Mouse (Mus musculus) midbrain, embryonic 15.5 days (tissue): ENCODE measurements at regions not wholly inside any gene's neighbourhood (a gene's known extent, or its start where the extent isn't known, plus 50 kb on each side); places are given as distances from the start of the nearest gene placed in this dataset.

Source experiments
- ATAC-seq: fragments of 200-750 bp; cut with Nextera tagmentation; replicated peaks from 2 replicates; pipeline ENCODE4 v1.8.0; 2017; ENCODE audit warnings: moderate TSS enrichment
- H3K27ac ChIP-seq: fragments of 300-500 bp; sonication (generic); 2 replicates; pipeline ENCODE4 v1.5.1; 2015; ENCODE audit warnings: mild to moderate bottlenecking, inconsistent platforms
- H3K27me3 ChIP-seq: fragments of 300-500 bp; sonication (generic); replicated peaks from 2 replicates; pipeline ENCODE4 v1.6.1; 2015; ENCODE audit warnings: inconsistent platforms
- H3K36me3 ChIP-seq: fragments of 300-500 bp; sonication (generic); replicated peaks from 2 replicates; pipeline ENCODE4 v1.6.1; 2015; ENCODE audit warnings: inconsistent platforms
- H3K4me1 ChIP-seq: fragments of 300-500 bp; sonication (generic); 2 replicates; pipeline ENCODE4 v1.6.1; 2015; ENCODE audit warnings: inconsistent platforms
- H3K4me2 ChIP-seq: fragments of 300-500 bp; sonication (generic); 2 replicates; pipeline ENCODE4 v1.6.1; 2015; ENCODE audit warnings: inconsistent platforms, mild to moderate bottlenecking, moderate library complexity
- H3K4me3 ChIP-seq: fragments of 300-500 bp; sonication (generic); 2 replicates; pipeline ENCODE4 v1.5.1; 2015; ENCODE audit warnings: mild to moderate bottlenecking, inconsistent platforms
- H3K9ac ChIP-seq: fragments of 300-500 bp; sonication (generic); 2 replicates; pipeline ENCODE4 v1.6.1; 2015; ENCODE audit warnings: mild to moderate bottlenecking, inconsistent platforms
- H3K9me3 ChIP-seq: fragments of 300-500 bp; sonication (generic); 2 replicates; pipeline ENCODE4 v1.6.1; 2016; ENCODE audit warnings: inconsistent platforms
- WGBS: fragments of 180-500 bp; shearing (Covaris S2); methylation state at CpG from one replicate; pipeline ENCODE4 v1.1.7; 2015; ENCODE audit warnings: mixed read lengths; 5-methylcytosine and 5-hydroxymethylcytosine counted together

DNA sequence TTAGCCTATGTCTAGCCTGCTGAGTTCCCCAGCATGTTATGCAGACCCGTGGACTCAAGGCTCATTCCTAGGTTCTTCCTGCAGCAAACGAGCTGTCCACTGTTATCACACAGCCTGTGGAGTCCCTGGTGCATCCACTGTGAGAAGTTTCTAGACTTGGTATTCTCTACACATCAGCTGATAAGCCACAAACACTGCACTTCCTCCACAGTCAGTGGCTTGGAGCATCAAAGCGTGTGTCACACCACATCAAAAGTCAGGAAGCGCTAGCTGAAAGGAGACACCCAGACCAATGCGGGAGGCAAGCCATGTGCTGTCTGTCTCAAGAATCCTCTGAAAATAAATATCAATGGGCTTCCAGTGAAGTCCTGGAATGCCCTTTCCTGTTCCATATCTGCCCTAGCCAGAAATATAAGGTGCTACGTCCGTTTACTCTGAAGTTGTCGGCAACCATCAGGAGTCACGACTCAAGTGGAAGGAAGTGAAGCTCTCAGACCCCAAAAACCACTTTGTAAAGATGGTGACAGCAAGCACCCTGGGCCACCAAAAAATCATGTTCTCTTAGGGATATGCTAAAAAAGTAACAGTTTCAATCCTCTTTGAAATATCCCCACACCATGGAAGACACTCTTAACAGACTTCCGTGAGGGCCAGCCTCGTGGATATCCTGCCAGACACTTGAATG lies 227.7 kb downstream of the Adgrl2 start:
- 87% methylated on average over 11 of the region's 11 CpGs for WGBS
- no peak overlapping the region for H3K4me3 ChIP-seq

DNA sequence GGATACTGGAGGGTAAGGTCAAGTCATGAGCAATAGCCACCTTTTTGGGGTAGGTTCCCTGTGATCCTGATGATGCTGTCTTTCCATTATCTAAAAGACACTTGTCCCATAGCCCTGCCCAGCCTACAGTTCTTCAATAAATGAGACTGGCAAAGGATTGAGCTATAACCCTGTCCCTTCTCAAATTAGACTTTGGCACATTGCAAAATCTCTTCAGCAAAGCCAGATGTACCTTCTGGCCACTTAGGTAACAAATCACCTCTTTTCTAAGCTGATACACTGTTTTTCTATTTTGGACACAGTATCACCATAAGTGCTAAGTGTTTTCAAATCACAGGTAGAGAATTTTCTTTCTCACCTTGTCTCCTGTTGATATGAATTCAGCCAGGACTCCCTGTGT lies 228.8 kb downstream of the Adgrl2 start:
- H3K27me3 ChIP-seq: no peaks in the 10 kb centered on the region
- H3K36me3 ChIP-seq: no peaks in the 10 kb centered on the region
- no peak overlapping the region for H3K4me3 ChIP-seq
- no peaks in the 10 kb centered on the region for H3K4me1 ChIP-seq
- H3K9me3 ChIP-seq: no peaks in the 10 kb centered on the region
- ATAC-seq: no peak
- no peak overlapping the region for H3K27ac ChIP-seq
- H3K9ac ChIP-seq: no peak overlapping the region
- no peak overlapping the region for H3K4me2 ChIP-seq

More for the DNA sequence above, 227.7 kb downstream of the Adgrl2 start:
- Histone ChIP-seq H3K27me3 (no peaks in the 10 kb centered on the region), H3K27ac (no peak overlapping the region), H3K36me3 (no peaks in the 10 kb centered on the region), H3K4me1 (no peaks in the 10 kb centered on the region), H3K9me3 (no peaks in the 10 kb centered on the region), H3K4me2 (no peak overlapping the region), H3K9ac (no peak overlapping the region)
- ATAC-seq: no peak

- no peak for ATAC-seq
- no peaks in the 10 kb centered on the region for H3K36me3 ChIP-seq
- WGBS: 88% methylated on average over 4 of the region's 4 CpGs
Measured at GRCm38 (mm10) chr3:148759500-148759899, 230.9 kb downstream of the Adgrl2 start.

GRCm38 (mm10) chr3:148746234-148746633 lies 244.1 kb downstream of the Adgrl2 start:
- Histone ChIP-seq H3K4me3 (no peak overlapping the region), H3K4me1 (no peaks in the 10 kb centered on the region), H3K27ac (no peak overlapping the region), H3K9me3 (no peaks in the 10 kb centered on the region), H3K27me3 (no peaks in the 10 kb centered on the region), H3K36me3 (no peaks in the 10 kb centered on the region), H3K4me2 (no peak overlapping the region), H3K9ac (no peak overlapping the region)
- 92% methylated on average over 3 of the region's 3 CpGs for WGBS
- ATAC-seq: no peak

More at GRCm38 (mm10) chr3:148759500-148759899, 230.9 kb downstream of the Adgrl2 start:
- Histone ChIP-seq H3K4me1 (no peaks in the 10 kb centered on the region), H3K9ac (no peak overlapping the region), H3K4me3 (no peak overlapping the region), H3K9me3 (no peaks in the 10 kb centered on the region), H3K4me2 (no peak overlapping the region), H3K27ac (no peak overlapping the region), H3K27me3 (no peaks in the 10 kb centered on the region)

GRCm38 (mm10) chr3:148744651-148745050 lies 245.7 kb downstream of the Adgrl2 start:
- no peak overlapping the region for H3K4me3 ChIP-seq
- H3K36me3 ChIP-seq: no peaks in the 10 kb centered on the region
- H3K27ac ChIP-seq: no peak overlapping the region
- no peaks in the 10 kb centered on the region for H3K27me3 ChIP-seq
- no peaks in the 10 kb centered on the region for H3K9me3 ChIP-seq
- H3K4me2 ChIP-seq: no peak overlapping the region
- WGBS: 60% methylated on average over 2 of the region's 2 CpGs
- H3K4me1 ChIP-seq: no peaks in the 10 kb centered on the region
- no peak overlapping the region for H3K9ac ChIP-seq
- ATAC-seq: no peak

DNA sequence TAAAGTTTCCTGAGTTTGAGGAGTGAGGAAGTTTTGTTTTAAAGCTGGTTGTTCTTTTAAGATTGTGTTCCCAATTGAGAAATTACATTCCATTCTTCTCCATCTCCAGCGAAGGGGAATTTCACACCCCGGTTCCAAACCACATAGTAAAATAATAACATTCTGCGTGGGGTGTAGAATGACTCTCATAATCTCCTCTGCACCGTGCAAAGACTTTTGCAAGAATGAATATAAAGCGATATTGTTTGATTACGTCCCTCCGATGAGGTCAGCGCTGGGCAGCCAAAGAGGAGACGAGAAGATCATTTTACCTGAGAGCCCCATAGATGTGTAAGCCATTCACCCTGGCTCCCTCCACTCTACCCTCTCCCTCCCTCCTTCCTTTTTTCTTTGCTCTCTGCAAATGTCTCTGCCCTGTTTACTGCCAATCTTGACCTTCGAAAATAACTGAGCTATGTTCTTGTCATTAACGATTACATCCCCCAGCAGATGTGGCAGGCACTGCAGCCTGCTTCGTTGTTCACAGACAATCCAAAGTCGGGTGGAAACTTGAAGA lies 256.1 kb downstream of the Adgrl2 start:
- Histone ChIP-seq H3K4me3 (no peak overlapping the region), H3K4me1 (peaks cover 5% of the 10 kb centered on the region; the same call in 1 of the 2 replicates), H3K27ac (no peak overlapping the region), H3K4me2 (no peak overlapping the region), H3K9ac (no peak overlapping the region), H3K36me3 (no peaks in the 10 kb centered on the region), H3K27me3 (no peaks in the 10 kb centered on the region), H3K9me3 (no peaks in the 10 kb centered on the region)
- 69% methylated on average over 13 of the region's 13 CpGs for WGBS
- ATAC-seq: no peak

DNA sequence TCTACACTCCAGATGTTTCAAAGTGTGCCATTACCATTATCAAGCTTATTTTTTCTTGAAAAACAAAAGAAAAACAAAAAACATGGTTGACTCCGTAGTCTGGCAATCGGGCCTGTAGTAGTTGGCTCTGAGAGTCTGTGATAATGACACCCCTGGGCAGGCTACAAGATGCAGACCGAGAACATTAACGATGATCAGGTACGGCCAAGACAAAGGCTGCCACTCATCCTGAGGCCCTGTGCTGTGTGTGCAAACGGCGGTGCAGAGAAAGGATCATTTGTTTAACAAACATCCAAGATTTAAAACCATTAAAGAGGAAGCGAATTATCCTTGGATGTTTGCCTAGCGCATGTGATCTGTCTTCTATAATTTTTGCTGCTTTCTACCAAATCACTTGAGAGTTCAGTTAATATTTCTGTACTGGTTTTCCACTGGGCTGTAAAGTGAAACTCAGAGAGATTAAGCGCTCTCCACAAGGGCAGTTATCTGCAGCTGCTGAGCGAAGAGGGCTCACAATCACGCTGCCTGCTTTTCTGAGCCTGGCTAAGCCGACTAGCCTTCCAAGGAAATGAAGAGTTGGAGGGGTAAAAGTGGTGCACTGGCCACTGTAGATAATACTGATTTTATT lies 257.0 kb downstream of the Adgrl2 start:
- 30% methylated on average over 13 of the region's 13 CpGs for WGBS
- Histone ChIP-seq H3K4me3 (no peak overlapping the region), H3K9ac (no peak overlapping the region), H3K4me2 (no peak overlapping the region), H3K27ac (0 out of 2 replicates have a peak overlapping the region, but pooled peaks have one; percentile 4), H3K36me3 (no peaks in the 10 kb centered on the region), H3K27me3 (no peaks in the 10 kb centered on the region), H3K9me3 (no peaks in the 10 kb centered on the region), H3K4me1 (peaks cover 5% of the 10 kb centered on the region; the same call in 1 of the 2 replicates)
- ATAC-seq: no peak; the same call in 1 of the 2 replicates

GRCm38 (mm10) chr3:148731436-148731835 lies 258.9 kb downstream of the Adgrl2 start:
- Histone ChIP-seq H3K27me3 (no peaks in the 10 kb centered on the region), H3K4me2 (no peak overlapping the region), H3K4me1 (peaks cover 5% of the 10 kb centered on the region; the same call in 1 of the 2 replicates), H3K36me3 (no peaks in the 10 kb centered on the region), H3K27ac (no peak overlapping the region), H3K9me3 (no peaks in the 10 kb centered on the region), H3K9ac (no peak overlapping the region), H3K4me3 (no peak overlapping the region)
- WGBS: 97% methylated on average over 3 of the region's 3 CpGs
- no peak for ATAC-seq

DNA sequence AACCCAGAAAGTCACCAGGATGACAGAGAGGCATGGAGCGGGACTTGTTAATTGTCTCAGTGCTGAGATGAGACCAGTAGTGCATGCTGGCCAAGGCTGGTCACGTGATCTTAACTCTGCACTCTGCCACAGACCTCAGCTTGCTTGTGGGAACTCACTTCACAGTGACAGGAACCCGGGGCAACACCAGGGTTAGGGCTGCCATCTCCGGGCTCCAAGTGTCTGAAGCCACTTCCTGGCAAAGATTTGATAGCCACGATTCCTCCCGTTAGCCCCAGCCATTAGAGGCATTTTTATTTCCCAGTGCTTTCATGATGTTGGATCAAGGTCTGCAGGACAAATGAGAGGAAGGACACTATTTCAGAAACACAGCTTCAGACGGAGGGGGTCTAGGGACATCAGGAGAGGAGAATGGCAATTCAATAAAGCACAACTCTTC lies 261.1 kb downstream of the Adgrl2 start:
- Histone ChIP-seq H3K9me3 (peaks cover 3% of the 10 kb centered on the region; the same call in 1 of the 2 replicates), H3K4me2 (no peak overlapping the region), H3K9ac (no peak overlapping the region), H3K36me3 (no peaks in the 10 kb centered on the region), H3K27me3 (no peaks in the 10 kb centered on the region), H3K4me1 (peaks cover 5% of the 10 kb centered on the region; the same call in 1 of the 2 replicates), H3K27ac (no peak overlapping the region), H3K4me3 (no peak overlapping the region)
- 79% methylated on average over 7 of the region's 7 CpGs for WGBS
- no peak for ATAC-seq

GRCm38 (mm10) chr3:148728513-148729241 lies 261.7 kb downstream of the Adgrl2 start:
- no peaks in the 10 kb centered on the region for H3K27me3 ChIP-seq
- H3K4me1 ChIP-seq: peaks cover 5% of the 10 kb centered on the region; the same call in 1 of the 2 replicates
- no peak overlapping the region for H3K9ac ChIP-seq
- peaks cover 3% of the 10 kb centered on the region; the same call in 1 of the 2 replicates for H3K9me3 ChIP-seq
- H3K27ac ChIP-seq: no peak overlapping the region
- H3K4me3 ChIP-seq: no peak overlapping the region
- whole genome bisulfite sequencing: 78% methylated on average over 6 of the region's 6 CpGs
- no peak for ATAC-seq
- H3K36me3 ChIP-seq: no peaks in the 10 kb centered on the region
- no peak overlapping the region for H3K4me2 ChIP-seq

- WGBS: 40% methylated on average over 10 of the region's 10 CpGs
- Histone ChIP-seq H3K27me3 (no peaks in the 10 kb centered on the region), H3K4me2 (no peak overlapping the region)
Measured at GRCm38 (mm10) chr3:148726596-148727331, 263.6 kb downstream of the Adgrl2 start.

More at GRCm38 (mm10) chr3:148726596-148727331, 263.6 kb downstream of the Adgrl2 start:
- H3K4me1 ChIP-seq: no peaks in the 10 kb centered on the region
- H3K4me3 ChIP-seq: no peak overlapping the region
- H3K27ac ChIP-seq: no peak overlapping the region
- no peak for ATAC-seq
- no peaks in the 10 kb centered on the region for H3K36me3 ChIP-seq
- H3K9ac ChIP-seq: no peak overlapping the region
- peaks cover 3% of the 10 kb centered on the region; the same call in 1 of the 2 replicates for H3K9me3 ChIP-seq
